Mouse (Mus musculus) limb, embryonic 13.5 days (tissue): ENCODE measurements around the gene Gtpbp1. TPM values are rescaled to one million over a fixed set of nuclear protein-coding genes. Genes with fewer than 3 reads are reported as not detected.

Experiments
- ATAC-seq: fragments of 200-750 bp; cut with Nextera tagmentation; 2 replicates; pipeline ENCODE4 v1.8.0; 2017; ENCODE audit warnings: low read depth, moderate number of reproducible peaks, moderate TSS enrichment; ENCODE audit not compliant: low FRiP score
- H3K27ac ChIP-seq: fragments of 300-500 bp; sonication (generic); 2 replicates; pipeline ENCODE4 v1.5.1; 2015; ENCODE audit warnings: inconsistent platforms, mild to moderate bottlenecking, moderate library complexity
- H3K27me3 ChIP-seq: fragments of 300-500 bp; sonication (generic); 2 replicates; pipeline ENCODE4 v1.6.1; 2015; ENCODE audit warnings: mild to moderate bottlenecking, inconsistent platforms
- H3K36me3 ChIP-seq: fragments of 300-500 bp; sonication (generic); 2 replicates; pipeline ENCODE4 v1.6.1; 2015; ENCODE audit warnings: inconsistent platforms, mild to moderate bottlenecking, moderate library complexity
- H3K4me1 ChIP-seq: fragments of 300-500 bp; sonication (generic); 2 replicates; pipeline ENCODE4 v1.6.1; 2015; ENCODE audit warnings: inconsistent platforms
- H3K4me2 ChIP-seq: fragments of 300-500 bp; sonication (generic); replicated peaks from 2 replicates; pipeline ENCODE4 v1.6.1; 2015; ENCODE audit warnings: inconsistent platforms, mild to moderate bottlenecking, moderate library complexity
- H3K4me3 ChIP-seq: fragments of 300-500 bp; sonication (generic); 2 replicates; pipeline ENCODE4 v1.5.1; 2015; ENCODE audit warnings: moderate library complexity, mild to moderate bottlenecking, inconsistent platforms
- H3K9ac ChIP-seq: fragments of 300-500 bp; sonication (generic); 2 replicates; pipeline ENCODE4 v1.6.1; 2015; ENCODE audit warnings: mild to moderate bottlenecking, inconsistent platforms
- H3K9me3 ChIP-seq: fragments of 300-500 bp; sonication (generic); 2 replicates; pipeline ENCODE4 v1.6.1; 2016; ENCODE audit warnings: inconsistent platforms
- WGBS: fragments of 180-500 bp; shearing (Covaris S2); methylation state at CpG from one replicate; pipeline ENCODE4 v1.1.7; 2015; 5-methylcytosine and 5-hydroxymethylcytosine counted together
- polyA plus RNA-seq: library from polyadenylated mRNA; unstranded; fragments of >200 nt; fragmentation: Nextera tagmentation; extraction: Ambion mirVana; gene quantifications from 2 replicates; pipeline ENCODE4 v1.2.1, GENCODE M21; 2015

Gtpbp1 gene
- 37.1 and 40.8 TPM in 2 replicates for polyA plus RNA-seq

DNA sequence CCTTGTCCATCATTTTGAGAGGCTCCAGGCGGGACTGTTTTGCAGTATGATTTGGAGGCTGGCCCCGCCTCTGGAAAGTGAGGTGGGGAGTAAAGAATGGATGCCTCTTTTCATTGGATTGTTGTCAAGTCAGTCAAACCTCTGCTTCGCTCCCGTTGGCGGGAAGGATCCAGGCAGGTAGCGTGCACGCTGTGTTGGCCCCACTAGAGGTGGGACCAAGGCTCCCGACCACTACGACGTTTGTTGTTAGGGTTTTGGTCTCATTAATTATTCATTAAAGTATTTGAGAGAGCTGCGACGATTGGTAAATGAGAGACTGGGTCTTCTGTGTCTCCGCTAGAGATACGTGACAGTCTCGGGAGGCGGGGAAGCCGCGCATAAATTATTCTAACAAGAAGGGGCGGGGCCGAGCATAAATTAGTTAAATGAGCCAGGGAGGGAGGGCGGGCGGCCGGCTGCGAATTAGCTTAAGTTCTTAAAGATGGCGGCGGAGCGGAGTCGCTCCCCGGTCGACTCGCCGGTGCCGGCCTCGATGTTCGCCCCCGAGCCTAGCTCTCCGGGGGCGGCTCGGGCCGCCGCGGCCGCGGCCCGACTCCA, at the start of gene Gtpbp1:
TSS of gene Gtpbp1 (plus strand) at position 420 of the 597 bp plus-strand sequence.
- no peaks in the 10 kb centered on the region for H3K27me3 ChIP-seq
- H3K9me3 ChIP-seq, result no peaks in the 10 kb centered on the region
- H3K36me3 ChIP-seq, result peaks cover 12% of the 10 kb centered on the region
- peak within 1 kb of the TSS; percentile 94 for H3K9ac ChIP-seq
- peak within 1 kb of the TSS; percentile 92 for H3K4me3 ChIP-seq
- peak within 1 kb of the TSS; percentile 97 for H3K4me2 ChIP-seq
- peaks cover 52% of the 10 kb centered on the region for H3K4me1 ChIP-seq
- peak; percentile 97 for ATAC-seq
- peak within 1 kb of the TSS; percentile 69; the same call in 1 of the 2 replicates for H3K27ac ChIP-seq
- WGBS, result 0% methylated on average over 44 of the region's 45 CpGs

DNA sequence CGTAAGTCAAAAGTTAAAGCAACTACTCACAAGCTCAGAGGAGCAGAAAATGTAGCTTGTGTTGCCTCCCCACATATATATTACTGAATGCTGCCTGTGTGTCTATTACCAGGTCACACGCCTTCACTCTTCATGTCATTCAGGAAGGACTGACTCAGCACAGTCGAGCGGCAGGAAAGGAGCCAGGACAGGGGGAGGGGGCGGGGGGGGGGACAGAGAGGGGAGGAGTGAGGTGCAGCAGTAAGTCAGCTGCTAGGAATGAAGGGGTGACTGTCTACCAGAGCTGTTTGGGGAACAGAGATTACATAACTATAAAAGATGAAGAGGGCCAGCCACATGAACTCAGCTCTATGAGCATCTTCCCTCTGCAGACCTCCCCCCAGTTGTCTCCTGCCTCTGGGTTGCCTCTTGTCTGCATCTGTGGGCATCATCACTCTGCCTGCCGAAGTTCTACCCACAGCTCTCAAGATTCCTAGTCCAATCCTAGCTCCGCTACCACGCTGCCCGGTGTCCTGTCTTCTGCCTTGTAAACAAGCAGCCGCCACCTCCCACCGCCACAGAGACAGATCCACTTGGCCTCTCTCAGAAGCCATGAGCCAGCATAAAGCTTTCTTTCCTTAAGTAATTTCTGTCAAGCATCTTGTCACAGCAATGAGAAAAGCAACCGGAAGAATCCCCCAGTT, 49.4 kb upstream of the Gtpbp1 start:
- H3K9me3 ChIP-seq, result no peaks in the 10 kb centered on the region
- no peaks in the 10 kb centered on the region for H3K4me1 ChIP-seq
- no peak for ATAC-seq
- 60% methylated on average over 11 of the region's 12 CpGs for WGBS
- H3K36me3 ChIP-seq, result peaks cover 47% of the 10 kb centered on the region
- no peak overlapping the region for H3K27ac ChIP-seq
- no peak overlapping the region for H3K4me2 ChIP-seq
- no peak overlapping the region for H3K4me3 ChIP-seq
- H3K9ac ChIP-seq, result no peak overlapping the region
- no peaks in the 10 kb centered on the region for H3K27me3 ChIP-seq

DNA sequence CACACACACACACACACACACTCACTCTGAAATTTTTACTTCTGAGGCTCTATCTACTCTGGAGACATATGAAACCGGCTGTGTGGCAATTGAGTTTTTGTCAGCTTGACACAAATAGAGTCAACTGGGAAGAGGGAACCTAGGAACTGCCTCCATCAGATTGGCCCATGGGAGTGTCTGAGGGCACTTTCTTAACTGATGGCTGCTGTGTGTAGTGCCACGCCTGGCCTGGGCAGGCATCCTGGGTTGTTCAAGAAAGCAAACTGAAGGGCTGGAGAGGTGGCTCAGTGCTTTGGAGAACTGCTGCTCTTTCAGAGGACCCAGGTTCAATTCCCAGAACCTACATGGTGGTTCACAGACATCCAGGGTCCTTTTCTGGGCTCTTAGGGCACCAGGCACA, 45.2 kb upstream of the Gtpbp1 start:
- Histone ChIP-seq H3K27ac (no peak overlapping the region), H3K9me3 (no peaks in the 10 kb centered on the region), H3K4me1 (no peaks in the 10 kb centered on the region), H3K27me3 (no peaks in the 10 kb centered on the region), H3K4me3 (no peak overlapping the region), H3K9ac (no peak overlapping the region), H3K4me2 (no peak overlapping the region), H3K36me3 (peaks cover 40% of the 10 kb centered on the region)
- 82% methylated on average over 2 of the region's 2 CpGs for WGBS
- no peak for ATAC-seq

DNA sequence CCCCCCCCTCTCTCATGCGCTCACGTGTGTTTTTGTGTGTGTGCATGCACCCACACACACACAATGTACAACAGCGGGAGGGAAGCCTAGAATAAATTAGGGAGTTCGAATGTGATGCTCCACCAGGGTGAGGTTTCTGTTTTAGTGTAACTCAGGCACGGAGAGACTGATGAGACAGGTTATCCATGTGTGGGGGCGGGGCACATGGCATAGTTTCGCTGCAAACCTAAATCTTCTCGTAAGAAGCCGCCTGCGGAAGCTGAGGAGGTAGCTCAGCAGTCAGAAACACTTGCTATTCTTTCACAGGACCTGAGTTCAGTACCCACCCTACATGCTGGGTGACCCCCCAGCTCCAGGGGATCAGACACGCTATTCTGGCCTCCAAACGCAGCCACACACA, 42.5 kb upstream of the Gtpbp1 start:
- WGBS, result 87% methylated on average over 12 of the region's 12 CpGs
- no peak for ATAC-seq

DNA sequence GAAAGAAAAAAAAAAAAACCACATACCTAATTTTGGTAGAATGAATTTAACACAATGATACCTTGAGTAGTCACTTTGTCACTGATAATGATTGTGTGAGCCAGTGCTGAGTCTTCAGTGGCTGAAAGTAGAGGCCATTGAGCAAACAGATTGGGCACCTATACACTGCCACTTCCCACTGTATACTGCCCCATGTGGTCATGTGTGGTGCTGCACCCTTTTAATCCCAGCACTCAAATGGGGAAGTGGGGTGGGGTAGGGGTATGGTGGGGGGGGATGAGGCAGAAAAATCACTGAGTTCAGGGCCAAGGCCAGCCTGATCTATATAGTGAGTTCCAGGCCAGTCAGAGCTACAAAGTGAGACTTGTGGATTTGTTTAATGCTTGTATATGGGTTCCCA, 40.1 kb upstream of the Gtpbp1 start:
- Histone ChIP-seq H3K27me3 (no peaks in the 10 kb centered on the region), H3K4me3 (no peak overlapping the region), H3K9ac (no peak overlapping the region), H3K4me2 (no peak overlapping the region), H3K4me1 (no peaks in the 10 kb centered on the region), H3K36me3 (peaks cover 27% of the 10 kb centered on the region), H3K9me3 (peaks cover 6% of the 10 kb centered on the region; the same call in 1 of the 2 replicates), H3K27ac (no peak overlapping the region)
- no peak for ATAC-seq

More for the DNA sequence above, 42.5 kb upstream of the Gtpbp1 start:
- Histone ChIP-seq H3K4me2 (no peak overlapping the region), H3K4me3 (no peak overlapping the region), H3K4me1 (no peaks in the 10 kb centered on the region), H3K9ac (no peak overlapping the region), H3K36me3 (peaks cover 31% of the 10 kb centered on the region), H3K27me3 (no peaks in the 10 kb centered on the region), H3K27ac (no peak overlapping the region), H3K9me3 (peaks cover 6% of the 10 kb centered on the region; the same call in 1 of the 2 replicates)

- no peak for ATAC-seq
- Histone ChIP-seq H3K4me2 (no peak overlapping the region), H3K27me3 (no peaks in the 10 kb centered on the region), H3K4me1 (no peaks in the 10 kb centered on the region), H3K27ac (no peak overlapping the region), H3K9me3 (peaks cover 6% of the 10 kb centered on the region; the same call in 1 of the 2 replicates), H3K4me3 (no peak overlapping the region), H3K9ac (no peak overlapping the region), H3K36me3 (peaks cover 27% of the 10 kb centered on the region)
- WGBS, result 71% methylated on average over 4 of the region's 4 CpGs
Measured at GRCm38 (mm10) chr15:79651481-79651880, 39.2 kb upstream of the Gtpbp1 start.

GRCm38 (mm10) chr15:79656451-79656850, 34.2 kb upstream of the Gtpbp1 start:
- 91% methylated on average over 14 of the region's 14 CpGs for WGBS
- Histone ChIP-seq H3K4me1 (peaks cover 12% of the 10 kb centered on the region), H3K9me3 (peaks cover 4% of the 10 kb centered on the region; the same call in 1 of the 2 replicates), H3K4me2 (no peak overlapping the region), H3K36me3 (peaks cover 7% of the 10 kb centered on the region), H3K27ac (no peak overlapping the region), H3K27me3 (no peaks in the 10 kb centered on the region), H3K4me3 (no peak overlapping the region), H3K9ac (no peak overlapping the region)
- no peak for ATAC-seq

- Histone ChIP-seq H3K4me3 (peak overlapping the region; percentile 80), H3K27ac (peak overlapping the region; percentile 93), H3K36me3 (peaks cover 18% of the 10 kb centered on the region), H3K9ac (peak overlapping the region; percentile 81), H3K4me2 (peak overlapping the region; percentile 93), H3K4me1 (peaks cover 12% of the 10 kb centered on the region), H3K9me3 (no peaks in the 10 kb centered on the region), H3K27me3 (no peaks in the 10 kb centered on the region)
- 2% methylated on average over 16 of the region's 16 CpGs for WGBS
- ATAC-seq, result 0 out of 2 replicates have a peak, but pooled peaks have one; percentile 11
Measured at GRCm38 (mm10) chr15:79657837-79658530, 32.7 kb upstream of the Gtpbp1 start.

DNA sequence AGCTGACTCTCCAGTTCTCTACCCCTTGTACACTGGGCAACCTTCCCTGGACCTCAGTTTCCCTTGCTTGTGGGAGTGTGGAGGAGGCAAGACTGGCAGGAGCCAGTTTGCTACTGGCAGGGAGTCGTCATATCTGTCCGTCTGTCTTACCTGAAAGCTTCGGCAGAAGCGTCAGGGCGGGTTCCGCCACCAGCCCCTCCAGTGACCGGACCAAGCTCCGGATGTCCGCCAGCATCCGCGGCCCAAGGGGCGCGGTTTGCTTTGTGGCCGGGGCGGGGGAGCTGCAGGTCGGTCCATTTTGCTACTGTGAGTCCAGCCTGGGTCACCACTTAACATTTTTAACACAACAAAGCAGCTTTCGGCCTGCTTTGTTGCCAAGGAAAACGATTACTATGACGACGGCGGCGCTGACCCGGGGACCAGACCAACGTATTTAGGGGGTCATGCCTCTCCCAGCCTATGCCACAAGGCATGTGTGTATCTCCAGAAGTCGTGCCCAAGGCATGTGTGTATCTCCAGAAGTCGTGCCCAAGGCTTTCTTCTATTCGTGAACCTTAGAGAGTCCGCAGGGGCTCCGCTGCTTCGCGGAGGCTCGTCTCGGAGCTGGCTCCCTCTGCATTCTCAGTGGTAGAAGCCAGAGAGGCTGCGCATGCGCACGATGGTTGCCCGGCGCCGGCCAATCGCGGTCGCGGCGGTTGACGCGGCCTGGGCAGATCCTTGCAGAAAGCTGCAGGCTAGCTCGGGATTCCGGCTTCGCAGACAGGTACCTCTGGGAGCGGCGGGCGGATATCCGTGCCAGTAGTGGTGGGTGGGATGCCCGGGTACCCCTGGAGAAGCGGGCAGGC, 31.9 kb upstream of the Gtpbp1 start, which contains the start of the genes Fam227a and Cby1:
TSS of gene Fam227a (minus strand) at position 426 of the 845 bp plus-strand sequence.
TSS of gene Cby1 (plus strand) at position 669 of the 845 bp plus-strand sequence.
- under 1% methylated on average over 55 of the region's 55 CpGs for WGBS
- H3K36me3 ChIP-seq, result peaks cover 25% of the 10 kb centered on the region
- no peaks in the 10 kb centered on the region for H3K9me3 ChIP-seq
- H3K4me3 ChIP-seq, result peak within 1 kb of the TSS; percentile 80
- peak within 1 kb of the TSS; percentile 93 for H3K4me2 ChIP-seq
- no peaks in the 10 kb centered on the region for H3K27me3 ChIP-seq
- peaks cover 12% of the 10 kb centered on the region for H3K4me1 ChIP-seq
- H3K27ac ChIP-seq, result peak within 1 kb of the TSS; percentile 93
- peak; percentile 91 for ATAC-seq
- peak within 1 kb of the TSS; percentile 81 for H3K9ac ChIP-seq

DNA sequence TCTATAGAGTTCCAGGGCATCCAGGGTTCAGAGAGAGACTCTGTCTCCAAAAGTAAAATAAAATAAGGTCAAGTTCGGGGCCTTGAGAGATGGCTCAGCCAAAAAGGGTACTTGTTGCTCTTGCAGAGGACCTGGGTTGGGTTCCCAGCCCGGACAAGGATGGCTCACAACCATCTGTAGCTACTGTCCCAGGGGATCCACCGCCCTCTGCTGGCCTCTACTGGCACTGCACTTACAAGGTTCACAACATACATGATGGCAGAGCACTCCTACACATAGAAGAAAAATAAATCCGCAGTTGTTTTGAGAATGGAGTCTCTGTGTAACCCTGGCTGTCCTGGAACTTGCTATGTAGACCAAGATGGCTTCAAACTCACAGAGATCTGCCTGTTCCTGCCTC, 28.8 kb upstream of the Gtpbp1 start:
- H3K36me3 ChIP-seq, result peaks cover 38% of the 10 kb centered on the region
- ATAC-seq, result no peak
- 66% methylated on average over 4 of the region's 4 CpGs for WGBS
- no peak overlapping the region for H3K27ac ChIP-seq
- H3K4me1 ChIP-seq, result peaks cover 12% of the 10 kb centered on the region
- no peaks in the 10 kb centered on the region for H3K9me3 ChIP-seq
- no peak overlapping the region for H3K4me2 ChIP-seq
- H3K4me3 ChIP-seq, result no peak overlapping the region
- no peak overlapping the region for H3K9ac ChIP-seq
- H3K27me3 ChIP-seq, result no peaks in the 10 kb centered on the region

GRCm38 (mm10) chr15:79664666-79665065, 26.0 kb upstream of the Gtpbp1 start:
- WGBS, result 94% methylated on average over 8 of the region's 8 CpGs
- no peak overlapping the region for H3K4me3 ChIP-seq
- no peak overlapping the region for H3K9ac ChIP-seq
- H3K9me3 ChIP-seq, result no peaks in the 10 kb centered on the region
- ATAC-seq, result no peak
- no peaks in the 10 kb centered on the region for H3K27me3 ChIP-seq
- H3K27ac ChIP-seq, result no peak overlapping the region
- peaks cover 47% of the 10 kb centered on the region for H3K36me3 ChIP-seq
- H3K4me2 ChIP-seq, result no peak overlapping the region
- H3K4me1 ChIP-seq, result peaks cover 4% of the 10 kb centered on the region; the same call in 1 of the 2 replicates
